Mouse (Mus musculus) kidney, adult 8-10 months (tissue): ENCODE data around the gene Pbx2.
A peak's percentile ranks its signal among the peaks of the same experiment; 100 is the strongest.
"Not testable (repeated sequence)": the region's sequence is repeated elsewhere in the genome, so short reads cannot be mapped to it uniquely, and the experiment has no call there.

Source experiments
- DNase-seq, 2 experiments: peaks; one replicate each; pipeline ENCODE4 v3.0.0; 2022

The Pbx2 gene

GRCm38 (mm10) chr17:34591029-34591993 is at the start of gene Pbx2:
TSS of gene Pbx2 (plus strand) at chr17:34591266.
- no peak for DNase-seq

GRCm38 (mm10) chr17:34543567-34543966 is 47.5 kb upstream of the Pbx2 start:
- DNase-seq, result not testable (repeated sequence)

GRCm38 (mm10) chr17:34546797-34547196 is 44.3 kb upstream of the Pbx2 start:
- DNase-seq, result no peak

DNA sequence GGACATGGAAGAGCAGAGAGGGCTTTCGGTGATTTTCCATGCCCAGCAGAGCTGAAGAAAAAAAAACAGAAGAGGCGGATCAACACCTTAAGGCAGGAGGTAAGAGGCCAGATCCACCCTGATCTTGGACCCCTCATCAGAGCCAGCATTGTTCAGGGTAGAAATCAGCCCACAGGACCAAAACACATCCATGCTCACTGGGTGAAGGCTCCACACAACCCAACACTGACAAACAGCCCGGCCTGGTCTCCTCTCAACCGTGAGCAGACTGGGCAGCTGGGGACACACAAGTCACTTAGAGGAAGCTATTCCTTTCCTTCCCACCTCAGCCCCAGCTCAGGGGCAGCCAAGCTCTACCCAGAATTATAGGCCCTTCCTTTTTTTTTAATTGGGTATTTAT is 43.5 kb upstream of the Pbx2 start:
- DNase-seq, result no peak

DNA sequence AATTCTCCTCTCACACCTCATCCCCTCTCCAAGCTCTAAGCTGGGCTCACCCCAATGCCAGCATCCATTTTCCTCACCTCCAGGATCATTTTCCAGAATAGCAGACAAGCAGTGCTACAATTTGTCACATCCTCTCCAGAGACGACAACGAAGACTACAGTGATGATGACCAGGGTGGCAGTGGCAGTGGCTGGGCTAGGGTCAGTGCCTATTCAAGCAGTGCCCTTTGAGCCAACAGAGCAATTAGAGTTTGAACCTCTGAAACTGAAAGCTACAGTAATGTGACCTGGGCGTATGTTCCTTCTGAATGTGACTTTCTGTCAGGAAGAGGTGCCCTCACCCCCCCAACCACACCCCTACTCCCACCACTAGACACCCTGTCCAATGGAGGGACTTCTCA is 41.9 kb upstream of the Pbx2 start:
- DNase-seq, result no peak

DNA sequence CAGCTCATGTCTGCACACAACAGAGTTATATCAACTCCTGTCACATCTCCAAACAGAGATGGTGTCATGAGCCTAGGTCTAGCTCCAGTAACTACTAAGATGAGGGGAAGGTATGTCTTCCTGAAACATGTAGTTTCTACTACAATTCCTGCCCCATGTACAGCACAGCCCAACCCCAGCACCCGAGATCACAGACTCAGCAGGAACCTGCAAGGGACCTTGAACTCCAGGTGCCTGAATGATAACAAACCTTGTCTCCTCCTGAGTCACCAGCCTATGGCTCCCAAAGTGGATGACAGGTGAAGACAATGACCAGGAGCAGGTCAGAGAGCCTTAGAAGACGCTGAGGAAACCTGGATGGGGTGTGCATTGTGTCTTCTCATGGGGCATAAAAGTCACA is 41.2 kb upstream of the Pbx2 start:
- DNase-seq, result no peak

- DNase-seq, result peak; percentile 58 to 85
These were observed 35.6 kb upstream of the Pbx2 start for GRCm38 (mm10) chr17:34555483-34555882.

DNA sequence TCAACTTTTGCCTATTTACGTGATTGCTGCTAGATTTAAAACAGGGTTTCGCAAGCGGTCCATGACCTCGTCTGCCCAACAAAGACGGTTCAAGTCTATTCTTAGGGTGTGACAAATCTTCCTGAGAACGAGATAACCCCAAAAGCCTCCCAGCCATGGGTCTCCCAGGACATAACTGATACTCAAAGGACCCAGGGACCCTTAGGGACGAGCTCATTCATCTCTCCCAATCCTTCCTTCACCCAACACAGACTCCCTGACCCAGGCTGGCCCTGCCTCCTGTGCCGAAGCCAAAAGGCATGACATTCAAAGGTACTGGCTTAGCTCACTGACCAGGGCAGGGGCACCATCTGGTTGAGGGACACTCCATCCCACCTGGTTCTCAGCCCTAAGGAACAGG is 34.7 kb upstream of the Pbx2 start:
- DNase-seq, result no peak

DNA sequence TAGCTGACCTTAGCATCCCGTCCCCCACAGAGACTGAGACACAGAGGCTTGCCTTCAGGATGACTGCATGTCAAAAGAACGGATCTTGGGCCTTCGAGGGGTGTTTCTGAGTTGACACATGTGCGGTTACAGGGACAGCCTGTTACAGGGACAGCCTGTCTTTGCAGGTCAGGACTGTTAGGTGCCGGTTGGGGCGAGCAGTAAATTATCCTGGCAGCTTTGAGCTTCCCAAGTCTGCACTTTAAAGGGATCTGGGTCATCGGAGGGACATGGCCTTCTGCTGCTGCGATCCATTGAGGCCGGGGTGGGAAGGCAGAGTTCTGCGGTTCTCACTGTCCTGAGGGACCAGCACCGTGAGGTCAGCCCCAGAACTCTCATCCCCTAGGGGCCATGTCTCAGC is 33.7 kb upstream of the Pbx2 start:
- DNase-seq, result no peak

DNA sequence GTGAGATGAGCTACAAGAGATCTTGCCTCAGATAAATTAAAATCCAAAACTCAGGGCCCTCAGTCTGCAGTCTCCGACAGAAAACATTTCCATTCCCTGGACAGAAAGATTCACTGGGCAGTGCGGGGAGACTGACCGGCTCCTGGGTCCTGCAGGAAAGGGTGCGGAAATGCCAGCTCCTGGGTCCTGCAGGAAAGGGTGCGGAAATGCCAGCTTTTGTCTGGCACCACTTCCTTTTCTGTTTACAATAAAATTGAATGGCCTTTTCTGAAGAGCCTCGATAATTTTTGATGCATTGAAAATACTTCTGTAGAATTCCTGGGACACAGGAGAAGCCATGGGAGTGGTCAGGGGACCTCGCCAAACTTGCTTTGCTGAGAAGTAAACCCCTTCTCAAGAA is 31.9 kb upstream of the Pbx2 start:
- no peak for DNase-seq

DNA sequence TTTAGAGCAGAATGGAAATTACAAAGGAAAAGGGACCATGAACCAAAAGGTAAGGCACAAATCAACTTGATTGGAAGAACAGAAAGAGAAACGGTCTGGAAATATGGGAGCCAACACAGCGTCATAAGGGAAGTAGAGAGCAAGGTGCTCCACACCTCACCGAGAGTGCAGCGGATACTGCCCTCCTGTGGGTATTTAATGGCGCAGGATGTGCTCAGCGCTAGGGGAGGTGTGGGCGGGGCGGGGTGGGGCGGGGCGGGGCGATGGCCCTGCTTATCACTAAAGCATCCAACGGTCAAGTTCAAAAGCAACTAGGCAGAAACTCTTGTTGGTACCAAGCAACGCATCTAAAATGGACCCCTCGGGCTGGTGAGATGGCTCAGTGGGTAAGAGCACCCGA is 31.2 kb upstream of the Pbx2 start:
- no peak for DNase-seq

- no peak for DNase-seq
These were observed 30.6 kb upstream of the Pbx2 start for GRCm38 (mm10) chr17:34560438-34560837.

DNA sequence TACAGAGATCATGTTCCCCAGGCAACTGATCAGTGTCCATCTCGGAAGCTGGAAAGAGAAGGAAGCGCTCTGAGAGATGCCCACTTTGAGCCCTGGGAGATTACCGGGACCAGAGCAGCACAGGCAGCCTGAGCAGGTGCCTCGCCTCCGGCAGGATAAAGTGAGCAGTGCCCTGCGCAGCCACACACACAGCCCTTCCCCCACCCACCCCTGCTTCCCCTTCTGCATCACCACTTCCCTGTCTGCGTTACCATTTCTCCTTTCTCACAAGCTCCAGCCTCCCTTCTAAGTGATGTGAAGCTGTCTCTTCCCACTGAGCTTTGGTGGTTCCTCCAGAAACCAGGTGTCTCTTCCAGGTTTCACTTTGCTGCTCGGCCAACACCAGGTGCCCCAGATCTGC is 29.9 kb upstream of the Pbx2 start:
- no peak for DNase-seq

DNA sequence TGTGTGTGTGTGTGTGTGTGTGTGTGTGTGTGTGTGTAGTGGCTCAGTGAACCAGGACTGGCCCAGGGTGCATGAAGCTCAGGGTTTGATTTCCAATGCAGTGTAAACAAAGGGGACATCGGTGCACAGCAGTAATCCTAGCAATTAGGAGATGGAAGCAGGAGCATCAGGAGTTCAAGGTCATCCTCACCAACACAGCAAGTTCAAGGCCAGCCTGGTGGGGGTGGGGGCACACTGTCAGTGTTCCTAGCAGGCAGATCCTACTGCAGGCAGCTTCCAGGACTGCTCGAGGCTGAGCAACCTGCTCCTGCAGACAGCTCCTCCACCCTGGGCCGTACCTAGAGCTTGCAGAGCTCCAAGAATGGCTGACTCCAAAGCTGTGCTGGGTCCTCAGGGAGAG is 28.5 kb upstream of the Pbx2 start:
- DNase-seq, result no peak

DNA sequence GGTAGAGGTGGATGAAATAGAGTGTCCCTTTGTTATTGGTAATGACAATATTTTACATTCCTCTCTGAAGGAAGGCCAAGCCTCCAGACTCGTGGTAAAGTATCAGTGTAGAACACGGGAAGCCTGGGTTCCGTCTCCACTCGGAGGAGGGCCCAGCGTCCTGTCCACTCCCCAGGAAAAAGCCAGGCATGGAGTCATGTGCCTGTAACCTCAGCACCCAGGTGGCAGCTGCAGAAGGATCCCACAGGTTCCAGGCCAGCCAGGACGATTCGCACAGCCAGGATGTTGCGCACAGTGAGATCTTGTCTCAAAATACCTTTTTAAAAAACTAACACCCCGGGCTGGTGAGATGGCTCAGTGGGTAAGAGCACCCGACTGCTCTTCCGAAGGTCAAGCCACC is 27.7 kb upstream of the Pbx2 start:
- DNase-seq, result no peak

DNA sequence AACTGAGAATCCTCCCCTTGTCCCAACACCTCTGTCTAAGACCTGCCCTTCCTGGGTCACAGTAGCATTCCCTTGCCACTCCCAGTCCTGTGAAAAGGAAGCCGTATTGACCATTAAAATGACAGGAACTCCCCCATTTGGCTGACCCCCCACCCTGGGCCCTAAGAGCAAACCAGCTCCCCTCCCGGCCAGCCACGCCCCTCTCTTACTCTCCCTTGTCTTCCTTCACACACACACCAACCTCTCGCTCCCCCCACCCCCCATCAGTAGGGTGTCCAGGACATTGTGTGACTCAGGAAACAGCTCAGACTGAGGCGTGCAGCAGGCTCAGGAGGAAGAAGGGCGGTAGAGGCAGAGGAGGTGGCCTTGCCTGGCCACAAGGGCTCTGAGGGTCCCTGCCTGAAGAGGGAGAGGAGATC is 27.1 kb upstream of the Pbx2 start, which contains the start of gene Notch4:
Notch4 (plus strand) TSS at position 266 of the 419 bp plus-strand sequence.
- DNase-seq, result peak; percentile 53 to 54

DNA sequence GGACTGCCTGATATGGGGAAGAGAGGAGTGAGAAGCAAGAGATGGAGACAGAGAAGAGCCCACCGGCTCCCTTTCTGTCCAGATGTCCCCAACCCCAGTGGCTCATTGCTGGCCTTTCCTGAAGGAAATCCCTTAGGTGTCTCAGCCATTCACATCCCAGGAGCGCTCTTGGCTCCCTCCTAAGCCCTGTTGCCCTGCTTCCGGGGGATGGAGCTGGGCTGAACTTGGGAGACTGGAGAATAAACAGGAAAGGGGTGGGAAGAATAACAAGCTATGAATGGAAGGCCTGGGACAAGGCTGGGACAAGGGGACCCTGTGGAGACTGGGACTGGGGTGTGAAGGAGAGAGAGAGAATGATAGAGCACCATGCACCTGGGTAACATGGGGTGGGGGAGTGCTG is 26.3 kb upstream of the Pbx2 start:
- DNase-seq, result peak; percentile 40 to 58

DNA sequence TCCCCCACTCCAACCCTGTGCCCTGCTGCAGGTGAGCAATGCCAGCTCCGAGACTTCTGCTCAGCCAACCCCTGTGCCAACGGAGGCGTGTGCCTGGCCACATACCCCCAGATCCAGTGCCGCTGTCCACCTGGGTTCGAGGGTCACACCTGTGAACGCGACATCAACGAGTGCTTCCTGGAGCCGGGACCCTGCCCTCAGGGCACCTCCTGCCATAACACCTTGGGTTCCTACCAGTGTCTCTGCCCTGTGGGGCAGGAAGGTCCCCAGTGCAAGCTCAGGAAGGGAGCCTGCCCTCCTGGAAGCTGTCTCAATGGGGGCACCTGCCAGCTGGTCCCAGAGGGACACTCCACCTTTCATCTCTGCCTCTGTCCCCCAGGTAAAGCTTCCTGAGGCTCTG is 23.8 kb upstream of the Pbx2 start:
- no peak for DNase-seq

GRCm38 (mm10) chr17:34568421-34568820 is 22.6 kb upstream of the Pbx2 start:
- no peak for DNase-seq

- no peak for DNase-seq
These were observed 21.1 kb upstream of the Pbx2 start for GRCm38 (mm10) chr17:34569919-34570318.

DNA sequence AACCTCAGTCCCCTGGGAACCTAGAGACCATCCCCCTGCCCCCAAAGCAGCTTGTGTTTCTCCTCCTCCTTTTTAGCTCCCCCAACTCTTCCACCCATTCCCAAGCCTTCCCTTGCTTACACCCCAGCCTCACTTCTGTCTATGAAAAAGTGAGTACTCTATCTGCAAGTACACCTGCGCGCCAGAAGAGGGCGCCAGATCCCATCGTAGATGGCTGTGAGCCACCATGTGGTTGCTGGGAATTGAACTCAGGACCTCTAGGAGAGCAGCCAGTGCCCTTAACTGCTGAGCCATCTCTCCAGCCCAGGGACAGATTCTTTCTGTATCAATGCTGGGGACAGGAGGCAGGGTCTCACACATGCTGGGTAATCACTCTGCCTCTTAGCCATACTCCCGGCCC is 19.2 kb upstream of the Pbx2 start:
- DNase-seq, result no peak

DNA sequence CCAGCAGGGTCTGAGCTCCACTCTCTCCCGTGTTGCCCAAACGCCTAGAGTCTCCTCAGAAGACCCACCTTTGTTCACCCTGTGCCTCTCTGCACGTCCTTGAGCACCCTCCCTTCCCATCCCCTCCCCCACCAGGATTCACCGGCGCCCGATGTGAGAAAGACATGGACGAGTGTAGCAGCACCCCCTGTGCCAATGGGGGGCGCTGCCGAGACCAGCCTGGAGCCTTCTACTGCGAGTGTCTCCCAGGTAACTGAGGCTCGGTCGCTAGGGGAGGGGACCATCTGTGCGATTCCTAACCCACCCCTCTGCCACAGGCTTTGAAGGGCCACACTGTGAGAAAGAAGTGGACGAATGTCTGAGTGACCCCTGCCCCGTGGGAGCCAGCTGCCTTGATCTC is 18.7 kb upstream of the Pbx2 start:
- no peak for DNase-seq

DNA sequence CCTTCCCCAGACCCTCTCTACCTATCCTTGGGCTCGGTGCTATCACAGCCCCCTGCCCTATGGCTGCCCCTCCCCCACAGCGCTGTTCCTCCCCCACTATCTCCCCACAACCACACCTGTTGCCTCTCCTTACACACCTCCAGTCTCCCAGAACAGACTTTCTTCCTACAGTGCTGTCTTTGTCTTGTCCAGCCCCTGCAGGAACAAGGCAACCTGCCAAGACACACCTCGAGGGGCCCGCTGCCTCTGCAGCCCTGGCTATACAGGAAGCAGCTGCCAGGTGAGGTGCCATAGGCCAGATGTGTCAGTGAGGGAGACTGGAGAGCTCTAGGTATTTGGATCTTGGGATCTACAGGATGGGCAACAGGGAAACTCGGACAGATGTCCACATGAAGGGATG is 14.5 kb upstream of the Pbx2 start:
- DNase-seq, result no peak

GRCm38 (mm10) chr17:34578070-34578469 is 13.0 kb upstream of the Pbx2 start:
- DNase-seq, result no peak

- DNase-seq, result no peak
These were observed 8.5 kb upstream of the Pbx2 start for GRCm38 (mm10) chr17:34582528-34582927.
